Mouse (Mus musculus) erythroblast, embryonic 14.5 days (primary cell): ENCODE measurements around the gene Cldn11. TPM values are rescaled to one million over a fixed set of nuclear protein-coding genes. Genes with fewer than 3 reads are reported as not detected.

ENCODE experiments used
- H3K27me3 ChIP-seq: 2 replicates; pipeline ENCODE4 v1.6.1; 2012; ENCODE audit warnings: inconsistent platforms; ENCODE audit not compliant: control insufficient read depth
- H3K36me3 ChIP-seq: 2 replicates; pipeline ENCODE4 v1.6.1; 2012; ENCODE audit warnings: mild to moderate bottlenecking, inconsistent platforms; ENCODE audit not compliant: control insufficient read depth
- H3K4me1 ChIP-seq: 2 replicates; pipeline ENCODE4 v1.6.1; 2012; ENCODE audit warnings: inconsistent platforms; ENCODE audit not compliant: control insufficient read depth
- H3K4me3 ChIP-seq: replicated peaks from 2 replicates; pipeline ENCODE3; 2012; ENCODE audit warnings: moderate library complexity, mild to moderate bottlenecking, inconsistent platforms
- H3K9me3 ChIP-seq: 2 replicates; pipeline ENCODE4 v1.6.1; 2012; ENCODE audit warnings: low read length, inconsistent platforms, mixed read lengths; ENCODE audit not compliant: control insufficient read depth
- GATA1 ChIP-seq: IDR thresholded peaks from 2 replicates; pipeline ENCODE4 v1.6.1; 2012; ENCODE audit warnings: low read length, inconsistent platforms, mixed read lengths
- TAL1 ChIP-seq: IDR thresholded peaks from 3 replicates; pipeline ENCODE4 v1.6.1; 2012; ENCODE audit warnings: low read length, inconsistent platforms, mixed read lengths
- polyA plus RNA-seq: library from polyadenylated mRNA; stranded (reverse); fragments of >175 nt; gene quantifications from 2 replicates; pipeline ENCODE4 v1.2.3, GENCODE M21; 2012

Cldn11 gene
- polyA plus RNA-seq, 1 experiment: not detected

- no peaks in the 10 kb centered on the region for H3K9me3 ChIP-seq
- H3K4me3 ChIP-seq: no peak overlapping the region
- H3K27me3 ChIP-seq: peaks cover 18% of the 10 kb centered on the region
- TF ChIP-seq TAL1 (no peak), GATA1 (no peak)
- H3K4me1 ChIP-seq: no peaks in the 10 kb centered on the region; the same call in none of the 2 replicates
- H3K36me3 ChIP-seq: no peaks in the 10 kb centered on the region
These were observed 1.1 kb upstream of the Cldn11 start for GRCm38 (mm10) chr3:31148595-31148994.

- H3K4me1 ChIP-seq: no peaks in the 10 kb centered on the region; the same call in 1 of the 2 replicates
- H3K4me3 ChIP-seq: no peak overlapping the region
- peaks cover 18% of the 10 kb centered on the region for H3K27me3 ChIP-seq
- TF ChIP-seq GATA1 (no peak), TAL1 (no peak)
- no peaks in the 10 kb centered on the region for H3K36me3 ChIP-seq
- no peaks in the 10 kb centered on the region for H3K9me3 ChIP-seq
These were observed 2.4 kb downstream of the Cldn11 start for GRCm38 (mm10) chr3:31152108-31152507.

- H3K4me3 ChIP-seq: no peak overlapping the region
- no peaks in the 10 kb centered on the region for H3K4me1 ChIP-seq
- TF ChIP-seq GATA1 (no peak), TAL1 (no peak)
- H3K9me3 ChIP-seq: no peaks in the 10 kb centered on the region
- no peaks in the 10 kb centered on the region for H3K27me3 ChIP-seq
- H3K36me3 ChIP-seq: no peaks in the 10 kb centered on the region
These were observed 6.4 kb downstream of the Cldn11 start for GRCm38 (mm10) chr3:31156126-31156525.

- Histone ChIP-seq H3K27me3 (no peaks in the 10 kb centered on the region), H3K4me1 (no peaks in the 10 kb centered on the region), H3K9me3 (no peaks in the 10 kb centered on the region), H3K4me3 (no peak overlapping the region), H3K36me3 (no peaks in the 10 kb centered on the region)
- TF ChIP-seq TAL1: no peak
- no peak for TF ChIP-seq GATA1
These were observed 8.1 kb downstream of the Cldn11 start for GRCm38 (mm10) chr3:31157776-31158175.

- no peaks in the 10 kb centered on the region for H3K4me1 ChIP-seq
- TF ChIP-seq GATA1: no peak
- TF ChIP-seq TAL1: no peak
- no peaks in the 10 kb centered on the region for H3K27me3 ChIP-seq
- no peaks in the 10 kb centered on the region for H3K36me3 ChIP-seq
- no peaks in the 10 kb centered on the region for H3K9me3 ChIP-seq
- H3K4me3 ChIP-seq: no peak overlapping the region
These were observed 10.3 kb downstream of the Cldn11 start for GRCm38 (mm10) chr3:31160046-31160445.

- Histone ChIP-seq H3K4me3 (no peak overlapping the region), H3K4me1 (no peaks in the 10 kb centered on the region), H3K9me3 (no peaks in the 10 kb centered on the region), H3K36me3 (no peaks in the 10 kb centered on the region), H3K27me3 (no peaks in the 10 kb centered on the region)
- no peak for TF ChIP-seq TAL1
- TF ChIP-seq GATA1: no peak
These were observed 11.6 kb downstream of the Cldn11 start for GRCm38 (mm10) chr3:31161336-31161735.

- H3K4me1 ChIP-seq: no peaks in the 10 kb centered on the region
- no peak for TF ChIP-seq TAL1
- TF ChIP-seq GATA1: no peak
- no peak overlapping the region for H3K4me3 ChIP-seq
- no peaks in the 10 kb centered on the region for H3K36me3 ChIP-seq
- H3K27me3 ChIP-seq: no peaks in the 10 kb centered on the region
- no peaks in the 10 kb centered on the region for H3K9me3 ChIP-seq
These were observed 13.1 kb downstream of the Cldn11 start for GRCm38 (mm10) chr3:31162860-31163259.

GRCm38 (mm10) chr3:31165803-31166202 is 16.1 kb downstream of the Cldn11 start:
- no peaks in the 10 kb centered on the region for H3K9me3 ChIP-seq
- H3K4me3 ChIP-seq: no peak overlapping the region
- TF ChIP-seq TAL1 (no peak), GATA1 (no peak)
- H3K36me3 ChIP-seq: no peaks in the 10 kb centered on the region
- H3K4me1 ChIP-seq: no peaks in the 10 kb centered on the region
- no peaks in the 10 kb centered on the region for H3K27me3 ChIP-seq

GRCm38 (mm10) chr3:31166365-31166871 is 16.7 kb downstream of the Cldn11 start:
- Histone ChIP-seq H3K4me1 (no peaks in the 10 kb centered on the region), H3K36me3 (no peaks in the 10 kb centered on the region), H3K9me3 (no peaks in the 10 kb centered on the region), H3K4me3 (no peak overlapping the region), H3K27me3 (no peaks in the 10 kb centered on the region)
- TF ChIP-seq TAL1 (no peak), GATA1 (no peak)

GRCm38 (mm10) chr3:31190342-31190741 is 40.6 kb downstream of the Cldn11 start:
- Histone ChIP-seq H3K27me3 (no peaks in the 10 kb centered on the region), H3K36me3 (no peaks in the 10 kb centered on the region), H3K4me3 (no peak overlapping the region), H3K4me1 (no peaks in the 10 kb centered on the region), H3K9me3 (peaks cover 13% of the 10 kb centered on the region)
- TF ChIP-seq TAL1 (no peak), GATA1 (no peak)
